Mouse (Mus musculus) limb, embryonic 11.5 days (tissue): Measurements from ENCODE around the gene Nwd2. TPM values are rescaled to one million over a fixed set of nuclear protein-coding genes. Genes with fewer than 3 reads are reported as not detected.

Experiments used
- ATAC-seq: fragments of 200-750 bp; cut with Nextera tagmentation; 2 replicates; pipeline ENCODE4 v1.8.0; 2017; ENCODE audit warnings: low read depth; ENCODE audit not compliant: insufficient number of reproducible peaks, low FRiP score, low TSS enrichment
- DNase-seq: peaks from one replicate; pipeline ENCODE4 v3.0.0-alpha.2; 2015; ENCODE audit warnings: low spot score
- H3K27ac ChIP-seq: fragments of 300-500 bp; sonication (generic); replicated peaks from 2 replicates; pipeline ENCODE4 v1.5.1; 2014; ENCODE audit warnings: low read depth, mild to moderate bottlenecking, low read length
- H3K27me3 ChIP-seq: fragments of 300-500 bp; sonication (generic); 2 replicates; pipeline ENCODE4 v1.6.1; 2014; ENCODE audit warnings: mild to moderate bottlenecking, low read length, mixed read lengths; ENCODE audit not compliant: control insufficient read depth, insufficient read depth
- H3K36me3 ChIP-seq: fragments of 300-500 bp; sonication (generic); 2 replicates; pipeline ENCODE4 v1.6.1; 2014; ENCODE audit warnings: mild to moderate bottlenecking, low read length, moderate library complexity, mixed read lengths; ENCODE audit not compliant: control insufficient read depth, insufficient read depth
- H3K4me1 ChIP-seq: fragments of 300-500 bp; sonication (generic); 2 replicates; pipeline ENCODE4 v1.6.1; 2014; ENCODE audit warnings: low read length, mixed read lengths; ENCODE audit not compliant: control insufficient read depth, insufficient read depth
- H3K4me2 ChIP-seq: fragments of 300-500 bp; sonication (generic); 2 replicates; pipeline ENCODE4 v1.6.1; 2014; ENCODE audit warnings: low read depth, mild to moderate bottlenecking, moderate library complexity; ENCODE audit not compliant: severe bottlenecking
- H3K4me3 ChIP-seq: fragments of 300-500 bp; sonication (generic); 2 replicates; pipeline ENCODE4 v1.5.1; 2014; ENCODE audit warnings: low read depth, low read length
- H3K9ac ChIP-seq: fragments of 300-500 bp; sonication (generic); 2 replicates; pipeline ENCODE4 v1.6.1; 2014; ENCODE audit warnings: mild to moderate bottlenecking, low read length
- H3K9me3 ChIP-seq: fragments of 300-500 bp; sonication (generic); 2 replicates; pipeline ENCODE4 v1.6.1; 2016; ENCODE audit warnings: low read length; ENCODE audit not compliant: control insufficient read depth
- WGBS: fragments of 180-500 bp; shearing (Covaris S2); extraction: QIAGEN DNeasy Blood & Tissue Kit; methylation state at CpG from one replicate; pipeline ENCODE4 v1.1.7; 2014; 5-methylcytosine and 5-hydroxymethylcytosine counted together
- polyA plus RNA-seq: library from polyadenylated mRNA; unstranded; fragments of >200 nt; fragmentation: Nextera tagmentation; extraction: Ambion mirVana; gene quantifications from 2 replicates; pipeline ENCODE4 v1.2.1, GENCODE M21; 2014

The Nwd2 gene
- polyA plus RNA-seq, 1 experiment from 2014 or later = 0.15 TPM

DNA sequence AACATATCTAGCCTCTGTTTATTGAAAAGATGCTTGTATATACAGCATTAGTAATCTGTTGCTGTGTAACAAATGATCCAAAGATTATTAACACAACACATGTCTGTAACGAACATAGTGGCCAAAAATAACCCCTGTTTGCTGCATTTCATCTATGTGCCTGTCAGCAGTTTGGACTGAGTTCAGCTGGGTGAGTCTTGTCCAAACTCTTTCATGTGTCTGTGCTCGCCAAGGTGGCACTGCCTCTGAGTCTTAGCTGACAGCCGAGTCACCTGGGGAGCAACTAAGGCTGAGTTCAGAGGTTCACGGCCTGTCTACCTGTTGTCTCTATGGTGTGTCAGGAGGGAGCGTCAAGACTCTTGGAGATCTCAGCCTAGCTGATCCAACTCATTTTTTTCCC is 168.4 kb downstream of the Nwd2 start:
- WGBS = 80% methylated on average over 5 of the region's 5 CpGs

GRCm38 (mm10) chr5:63818975-63819374 is 170.1 kb downstream of the Nwd2 start:
- no peaks in the 10 kb centered on the region for H3K36me3 ChIP-seq
- H3K27ac ChIP-seq = no peak overlapping the region
- DNase-seq = no peak
- no peaks in the 10 kb centered on the region for H3K4me1 ChIP-seq
- WGBS = 32% methylated on average over 4 of the region's 4 CpGs
- ATAC-seq = no peak
- H3K9me3 ChIP-seq = no peaks in the 10 kb centered on the region
- no peaks in the 10 kb centered on the region for H3K27me3 ChIP-seq
- no peak overlapping the region for H3K4me3 ChIP-seq
- H3K9ac ChIP-seq = no peak overlapping the region
- H3K4me2 ChIP-seq = no peak overlapping the region

More for the DNA sequence above, 168.4 kb downstream of the Nwd2 start:
- Histone ChIP-seq H3K9me3 (no peaks in the 10 kb centered on the region), H3K36me3 (no peaks in the 10 kb centered on the region), H3K4me1 (no peaks in the 10 kb centered on the region), H3K9ac (no peak overlapping the region), H3K4me3 (no peak overlapping the region), H3K27ac (no peak overlapping the region), H3K4me2 (no peak overlapping the region), H3K27me3 (no peaks in the 10 kb centered on the region; the same call in 1 of the 2 replicates)
- no peak for ATAC-seq
- DNase-seq = no peak

GRCm38 (mm10) chr5:63819519-63819918 is 170.6 kb downstream of the Nwd2 start:
- no peaks in the 10 kb centered on the region for H3K4me1 ChIP-seq
- ATAC-seq (no peak), DNase-seq (no peak)
- 77% methylated on average over 6 of the region's 6 CpGs for WGBS
- no peak overlapping the region for H3K4me3 ChIP-seq
- no peaks in the 10 kb centered on the region for H3K27me3 ChIP-seq
- no peaks in the 10 kb centered on the region for H3K36me3 ChIP-seq
- no peak overlapping the region for H3K27ac ChIP-seq
- no peak overlapping the region for H3K9ac ChIP-seq
- H3K4me2 ChIP-seq = no peak overlapping the region
- no peaks in the 10 kb centered on the region for H3K9me3 ChIP-seq

DNA sequence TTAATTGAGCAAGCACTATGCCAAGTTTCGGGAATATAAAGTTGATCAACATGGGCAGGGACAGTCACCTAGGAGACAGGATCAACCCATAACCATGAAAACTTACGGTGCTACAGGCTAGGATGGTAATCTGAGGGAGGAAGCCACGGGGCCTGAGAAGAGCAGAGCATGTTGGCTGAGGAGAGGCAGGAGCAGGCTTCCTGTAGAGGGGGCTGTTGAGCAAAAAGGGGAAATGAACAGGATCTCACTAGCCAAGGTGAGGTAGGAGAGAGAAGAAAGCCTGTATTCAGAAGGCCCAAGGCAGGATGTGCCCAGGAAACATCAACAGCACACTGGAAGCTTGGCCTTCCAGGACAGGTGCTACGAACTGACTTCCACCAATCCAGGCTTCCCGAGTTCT is 172.3 kb downstream of the Nwd2 start:
- Histone ChIP-seq H3K36me3 (no peaks in the 10 kb centered on the region), H3K4me2 (no peak overlapping the region), H3K9ac (no peak overlapping the region), H3K27ac (no peak overlapping the region), H3K9me3 (no peaks in the 10 kb centered on the region), H3K4me1 (no peaks in the 10 kb centered on the region), H3K27me3 (no peaks in the 10 kb centered on the region), H3K4me3 (no peak overlapping the region)
- no peak for DNase-seq
- no peak for ATAC-seq
- 85% methylated on average over 5 of the region's 5 CpGs for WGBS

- Histone ChIP-seq H3K4me2 (no peak overlapping the region), H3K9ac (no peak overlapping the region), H3K9me3 (no peaks in the 10 kb centered on the region), H3K4me3 (no peak overlapping the region), H3K27ac (no peak overlapping the region), H3K36me3 (no peaks in the 10 kb centered on the region), H3K4me1 (no peaks in the 10 kb centered on the region), H3K27me3 (no peaks in the 10 kb centered on the region)
- ATAC-seq (no peak), DNase-seq (no peak)
- 43% methylated on average over 8 of the region's 8 CpGs for WGBS
These were observed 173.0 kb downstream of the Nwd2 start for GRCm38 (mm10) chr5:63821860-63822259.

DNA sequence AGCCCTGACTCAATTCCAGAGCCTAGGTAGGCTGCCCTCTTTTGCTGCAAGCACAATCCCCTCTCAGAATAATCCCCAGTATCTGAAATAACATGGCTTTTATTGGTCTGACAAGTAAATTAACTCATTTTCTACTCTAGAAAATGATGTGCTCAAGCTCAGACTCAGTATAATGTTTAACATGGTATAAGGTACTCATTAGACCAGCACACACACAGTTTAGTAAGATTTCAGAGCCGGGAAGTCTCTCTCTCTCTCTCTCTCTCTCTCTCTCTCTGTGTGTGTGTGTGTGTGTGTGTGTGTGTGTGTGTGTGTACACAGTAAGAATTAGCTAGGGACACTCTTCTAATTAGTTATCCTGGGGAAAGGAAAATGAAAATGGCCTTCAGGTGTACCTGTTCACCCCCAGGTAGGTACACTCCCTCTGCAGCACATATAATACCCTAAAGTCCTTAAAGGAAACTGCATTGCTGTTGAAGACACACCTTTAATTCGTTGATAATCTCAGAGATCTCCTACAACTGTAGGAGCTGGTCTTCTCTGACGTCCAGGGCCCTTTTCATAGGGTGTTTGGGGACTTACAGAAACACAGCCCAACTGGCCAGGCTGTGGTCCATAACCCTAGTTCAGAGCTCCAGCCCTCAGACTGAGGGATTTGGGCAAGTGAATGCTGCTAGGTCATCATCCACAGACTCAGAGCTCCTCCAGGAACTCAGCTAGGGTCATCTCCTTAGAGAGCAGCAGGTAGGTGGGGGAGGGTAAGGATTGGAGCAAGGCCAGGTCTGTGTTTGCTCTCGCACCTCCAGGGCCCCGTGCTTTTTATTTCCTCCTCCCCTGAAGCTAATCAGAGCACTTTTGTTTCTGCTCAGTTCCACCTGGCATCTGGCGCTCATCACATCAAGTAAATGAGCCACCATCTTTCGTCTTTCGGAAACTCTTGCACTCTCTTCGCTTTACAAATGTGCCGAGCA is 174.7 kb downstream of the Nwd2 start:
- Histone ChIP-seq H3K9me3 (no peaks in the 10 kb centered on the region), H3K4me1 (no peaks in the 10 kb centered on the region), H3K4me3 (no peak overlapping the region), H3K27ac (no peak overlapping the region), H3K9ac (no peak overlapping the region), H3K36me3 (no peaks in the 10 kb centered on the region), H3K27me3 (no peaks in the 10 kb centered on the region), H3K4me2 (no peak overlapping the region)
- WGBS = 60% methylated on average over 10 of the region's 10 CpGs
- DNase-seq (no peak), ATAC-seq (no peak)

- no peaks in the 10 kb centered on the region for H3K27me3 ChIP-seq
- H3K9me3 ChIP-seq = no peaks in the 10 kb centered on the region
- no peak overlapping the region for H3K4me3 ChIP-seq
- no peak overlapping the region for H3K4me2 ChIP-seq
- no peak overlapping the region for H3K27ac ChIP-seq
- H3K4me1 ChIP-seq = no peaks in the 10 kb centered on the region
- DNase-seq (no peak), ATAC-seq (no peak)
- no peak overlapping the region for H3K9ac ChIP-seq
- H3K36me3 ChIP-seq = no peaks in the 10 kb centered on the region
- 89% methylated on average over 8 of the region's 8 CpGs for WGBS
These were observed 175.9 kb downstream of the Nwd2 start for GRCm38 (mm10) chr5:63824599-63825350.

DNA sequence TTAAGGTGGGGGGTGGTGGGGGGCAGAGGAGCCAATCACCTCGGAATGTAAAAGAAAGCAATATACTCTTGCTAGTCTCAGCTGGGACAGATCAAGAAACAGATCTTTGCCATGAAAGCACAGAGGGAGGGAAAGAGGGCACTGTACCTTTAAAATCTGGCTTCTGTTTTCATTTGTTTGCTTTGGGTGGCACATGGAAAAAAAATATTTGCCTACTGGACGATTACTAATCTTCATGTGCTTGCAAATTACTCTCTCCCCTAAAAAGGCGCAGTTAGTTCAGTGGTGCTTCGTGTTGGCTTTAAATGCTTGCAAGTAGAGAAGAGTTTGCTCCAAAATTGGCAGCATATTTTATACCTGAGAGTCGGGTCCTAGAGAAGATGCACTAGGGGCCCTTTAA is 177.0 kb downstream of the Nwd2 start:
- 70% methylated on average over 5 of the region's 5 CpGs for WGBS
- ATAC-seq (no peak), DNase-seq (no peak)
- Histone ChIP-seq H3K4me2 (no peak overlapping the region), H3K36me3 (no peaks in the 10 kb centered on the region), H3K4me1 (no peaks in the 10 kb centered on the region), H3K27ac (no peak overlapping the region), H3K9ac (no peak overlapping the region), H3K9me3 (no peaks in the 10 kb centered on the region), H3K27me3 (no peaks in the 10 kb centered on the region), H3K4me3 (no peak overlapping the region)
